Mouse (Mus musculus): ENCODE measurements around the gene Kcnh3. TPM values are rescaled to one million over a fixed set of nuclear protein-coding genes. Genes with fewer than 3 reads are reported as not detected.
A peak's percentile ranks its signal among the peaks of the same experiment; 100 is the strongest.

Kcnh3 gene
- polyA plus RNA-seq, 1 experiment from 2014 or later: 1.3 TPM

GRCm38 (mm10) chr15:99259730-99260252 lies 35.1 kb downstream of the Kcnh3 start:
- H3K36me3 ChIP-seq (ENCODE audit: control insufficient read depth, insufficient read depth): no peaks in the 10 kb centered on the region
- no peak overlapping the region for H3K9ac ChIP-seq (ENCODE audit: low read length)
- no peaks in the 10 kb centered on the region for H3K27me3 ChIP-seq (ENCODE audit: control insufficient read depth, insufficient read depth, low read length)
- peak overlapping the region; percentile 31; the same call in 1 of the 2 replicates for H3K4me3 ChIP-seq (ENCODE audit: low read length)
- WGBS: 6% methylated on average over 7 of the region's 10 CpGs
- H3K4me1 ChIP-seq (ENCODE audit: control insufficient read depth, insufficient read depth, low read length): peaks cover 23% of the 10 kb centered on the region
- H3K9me3 ChIP-seq (replicated peaks; ENCODE audit: control insufficient read depth, low read length): no peaks in the 10 kb centered on the region
- peak overlapping the region; percentile 59 for H3K27ac ChIP-seq (ENCODE audit: low read length)
- peak overlapping the region; percentile 62 for H3K4me2 ChIP-seq (ENCODE audit: low read depth, low read length)
- peak; percentile 61; the same call in 1 of the 2 replicates for ATAC-seq (replicated peaks; ENCODE audit: extremely low read depth, insufficient read depth, low FRiP score)

GRCm38 (mm10) chr15:99262702-99263101 lies 38.0 kb downstream of the Kcnh3 start:
- Histone ChIP-seq H3K4me2 (ENCODE audit: low read depth, low read length) (peak overlapping the region; percentile 17; the same call in 1 of the 2 replicates), H3K4me1 (ENCODE audit: control insufficient read depth, insufficient read depth, low read length) (peaks cover 19% of the 10 kb centered on the region; the same call in 1 of the 2 replicates)

GRCm38 (mm10) chr15:99264363-99264762 lies 39.7 kb downstream of the Kcnh3 start:
- Histone ChIP-seq H3K27me3 (ENCODE audit: control insufficient read depth, insufficient read depth, low read length) (no peaks in the 10 kb centered on the region), H3K36me3 (ENCODE audit: control insufficient read depth, insufficient read depth) (no peaks in the 10 kb centered on the region), H3K9ac (ENCODE audit: low read length) (peak overlapping the region; percentile 49; the same call in 1 of the 2 replicates), H3K9me3 (replicated peaks; ENCODE audit: control insufficient read depth, low read length) (no peaks in the 10 kb centered on the region), H3K4me2 (ENCODE audit: low read depth, low read length) (no peak overlapping the region), H3K4me3 (ENCODE audit: low read length) (no peak overlapping the region), H3K4me1 (ENCODE audit: control insufficient read depth, insufficient read depth, low read length) (peaks cover 16% of the 10 kb centered on the region; the same call in 1 of the 2 replicates), H3K27ac (ENCODE audit: low read length) (peak overlapping the region; percentile 19)
- 53% methylated on average over 2 of the region's 2 CpGs for WGBS
- ATAC-seq (replicated peaks; ENCODE audit: extremely low read depth, insufficient read depth, low FRiP score): no peak

More at GRCm38 (mm10) chr15:99262702-99263101, 38.0 kb downstream of the Kcnh3 start:
- no peaks in the 10 kb centered on the region for H3K9me3 ChIP-seq (replicated peaks; ENCODE audit: control insufficient read depth, low read length)
- H3K36me3 ChIP-seq (ENCODE audit: control insufficient read depth, insufficient read depth): no peaks in the 10 kb centered on the region
- no peak overlapping the region for H3K9ac ChIP-seq (ENCODE audit: low read length)
- no peaks in the 10 kb centered on the region for H3K27me3 ChIP-seq (ENCODE audit: control insufficient read depth, insufficient read depth, low read length)
- no peak overlapping the region for H3K4me3 ChIP-seq (ENCODE audit: low read length)
- no peak for ATAC-seq (replicated peaks; ENCODE audit: extremely low read depth, insufficient read depth, low FRiP score)
- 32% methylated on average over 10 of the region's 10 CpGs for WGBS
- peak overlapping the region; percentile 42; the same call in 1 of the 2 replicates for H3K27ac ChIP-seq (ENCODE audit: low read length)

GRCm38 (mm10) chr15:99265679-99266078 lies 41.0 kb downstream of the Kcnh3 start:
- H3K4me1 ChIP-seq (ENCODE audit: control insufficient read depth, insufficient read depth, low read length): peaks cover 9% of the 10 kb centered on the region; the same call in 1 of the 2 replicates
- peak; percentile 82 for ATAC-seq (replicated peaks; ENCODE audit: extremely low read depth, insufficient read depth, low FRiP score)
- H3K27ac ChIP-seq (ENCODE audit: low read length): no peak overlapping the region
- H3K4me3 ChIP-seq (ENCODE audit: low read length): no peak overlapping the region
- H3K9me3 ChIP-seq (replicated peaks; ENCODE audit: control insufficient read depth, low read length): no peaks in the 10 kb centered on the region
- H3K36me3 ChIP-seq (ENCODE audit: control insufficient read depth, insufficient read depth): no peaks in the 10 kb centered on the region
- H3K27me3 ChIP-seq (ENCODE audit: control insufficient read depth, insufficient read depth, low read length): no peaks in the 10 kb centered on the region
- H3K4me2 ChIP-seq (ENCODE audit: low read depth, low read length): no peak overlapping the region
- 15% methylated on average over 4 of the region's 4 CpGs for WGBS
- H3K9ac ChIP-seq (ENCODE audit: low read length): no peak overlapping the region

GRCm38 (mm10) chr15:99276095-99276494 lies 51.4 kb downstream of the Kcnh3 start:
- Histone ChIP-seq H3K9me3 (replicated peaks; ENCODE audit: control insufficient read depth, low read length) (no peaks in the 10 kb centered on the region), H3K4me2 (ENCODE audit: low read depth, low read length) (no peak overlapping the region), H3K27me3 (ENCODE audit: control insufficient read depth, insufficient read depth, low read length) (no peaks in the 10 kb centered on the region), H3K27ac (ENCODE audit: low read length) (no peak overlapping the region), H3K36me3 (ENCODE audit: control insufficient read depth, insufficient read depth) (no peaks in the 10 kb centered on the region), H3K9ac (ENCODE audit: low read length) (no peak overlapping the region), H3K4me1 (ENCODE audit: control insufficient read depth, insufficient read depth, low read length) (no peaks in the 10 kb centered on the region; the same call in 1 of the 2 replicates), H3K4me3 (ENCODE audit: low read length) (no peak overlapping the region)
- no peak for ATAC-seq (replicated peaks; ENCODE audit: extremely low read depth, insufficient read depth, low FRiP score)
- WGBS: 83% methylated on average over 8 of the region's 8 CpGs

- no peaks in the 10 kb centered on the region for H3K27me3 ChIP-seq (ENCODE audit: control insufficient read depth, insufficient read depth, low read length)
- H3K36me3 ChIP-seq (ENCODE audit: control insufficient read depth, insufficient read depth): no peaks in the 10 kb centered on the region
- no peak overlapping the region for H3K9ac ChIP-seq (ENCODE audit: low read length)
- no peaks in the 10 kb centered on the region; the same call in 1 of the 2 replicates for H3K4me1 ChIP-seq (ENCODE audit: control insufficient read depth, insufficient read depth, low read length)
- H3K4me2 ChIP-seq (ENCODE audit: low read depth, low read length): no peak overlapping the region
- H3K9me3 ChIP-seq (replicated peaks; ENCODE audit: control insufficient read depth, low read length): no peaks in the 10 kb centered on the region
- H3K27ac ChIP-seq (ENCODE audit: low read length): no peak overlapping the region
- no peak overlapping the region for H3K4me3 ChIP-seq (ENCODE audit: low read length)
- WGBS: 71% methylated on average over 7 of the region's 7 CpGs
- ATAC-seq (replicated peaks; ENCODE audit: extremely low read depth, insufficient read depth, low FRiP score): no peak
These were observed 53.6 kb downstream of the Kcnh3 start for GRCm38 (mm10) chr15:99278271-99278670.

GRCm38 (mm10) chr15:99283456-99283855 lies 58.8 kb downstream of the Kcnh3 start:
- Histone ChIP-seq H3K27me3 (ENCODE audit: control insufficient read depth, insufficient read depth, low read length) (no peaks in the 10 kb centered on the region), H3K36me3 (ENCODE audit: control insufficient read depth, insufficient read depth) (no peaks in the 10 kb centered on the region), H3K4me3 (ENCODE audit: low read length) (no peak overlapping the region), H3K9me3 (replicated peaks; ENCODE audit: control insufficient read depth, low read length) (no peaks in the 10 kb centered on the region; the same call in 1 of the 2 replicates), H3K9ac (ENCODE audit: low read length) (no peak overlapping the region), H3K4me1 (ENCODE audit: control insufficient read depth, insufficient read depth, low read length) (peaks cover 2% of the 10 kb centered on the region; the same call in 1 of the 2 replicates), H3K4me2 (ENCODE audit: low read depth, low read length) (no peak overlapping the region), H3K27ac (ENCODE audit: low read length) (no peak overlapping the region)
- ATAC-seq (replicated peaks; ENCODE audit: extremely low read depth, insufficient read depth, low FRiP score): no peak
- 55% methylated on average over 10 of the region's 10 CpGs for WGBS

GRCm38 (mm10) chr15:99284527-99285188 lies 60.0 kb downstream of the Kcnh3 start:
- Histone ChIP-seq H3K9ac (ENCODE audit: low read length) (no peak overlapping the region), H3K27me3 (ENCODE audit: control insufficient read depth, insufficient read depth, low read length) (no peaks in the 10 kb centered on the region), H3K4me2 (ENCODE audit: low read depth, low read length) (no peak overlapping the region), H3K9me3 (replicated peaks; ENCODE audit: control insufficient read depth, low read length) (no peaks in the 10 kb centered on the region; the same call in 1 of the 2 replicates), H3K27ac (ENCODE audit: low read length) (no peak overlapping the region), H3K4me1 (ENCODE audit: control insufficient read depth, insufficient read depth, low read length) (peaks cover 2% of the 10 kb centered on the region; the same call in 1 of the 2 replicates), H3K36me3 (ENCODE audit: control insufficient read depth, insufficient read depth) (no peaks in the 10 kb centered on the region), H3K4me3 (ENCODE audit: low read length) (no peak overlapping the region)
- 31% methylated on average over 14 of the region's 14 CpGs for WGBS
- no peak for ATAC-seq (replicated peaks; ENCODE audit: extremely low read depth, insufficient read depth, low FRiP score)

- no peak overlapping the region for H3K4me2 ChIP-seq (ENCODE audit: low read depth, low read length)
- no peak for ATAC-seq (replicated peaks; ENCODE audit: extremely low read depth, insufficient read depth, low FRiP score)
- no peak overlapping the region for H3K27ac ChIP-seq (ENCODE audit: low read length)
- H3K9ac ChIP-seq (ENCODE audit: low read length): no peak overlapping the region
- H3K4me3 ChIP-seq (ENCODE audit: low read length): no peak overlapping the region
- 36% methylated on average over 8 of the region's 8 CpGs for WGBS
- no peaks in the 10 kb centered on the region for H3K36me3 ChIP-seq (ENCODE audit: control insufficient read depth, insufficient read depth)
- peaks cover 2% of the 10 kb centered on the region; the same call in 1 of the 2 replicates for H3K4me1 ChIP-seq (ENCODE audit: control insufficient read depth, insufficient read depth, low read length)
- no peaks in the 10 kb centered on the region; the same call in 1 of the 2 replicates for H3K9me3 ChIP-seq (replicated peaks; ENCODE audit: control insufficient read depth, low read length)
- no peaks in the 10 kb centered on the region for H3K27me3 ChIP-seq (ENCODE audit: control insufficient read depth, insufficient read depth, low read length)
These were observed 60.5 kb downstream of the Kcnh3 start for GRCm38 (mm10) chr15:99285189-99285535.

Data from heart, embryonic 16.5 days (tissue).